Mouse (Mus musculus): ENCODE measurements around the gene Bcam.

Gene Bcam

GRCm38 (mm10) chr7:19770984-19771391 lies at the start of gene Bcam:
TSS of gene Bcam (minus strand) at chr7:19771016.
- in situ Hi-C loops (cut with MboI; ENCODE audit: unreplicated experiment in 2 of 2), result no loop called here

- in situ Hi-C loops (cut with MboI; ENCODE audit: unreplicated experiment in 2 of 2), result no loop called here
These were observed 48.1 kb upstream of the Bcam start for GRCm38 (mm10) chr7:19818875-19819274.

GRCm38 (mm10) chr7:19818440-19818839 lies 47.6 kb upstream of the Bcam start:
- in situ Hi-C loops (cut with MboI; ENCODE audit: unreplicated experiment in 2 of 2), result no loop called here

GRCm38 (mm10) chr7:19817382-19818105 lies 46.7 kb upstream of the Bcam start:
- in situ Hi-C loops (cut with MboI; ENCODE audit: unreplicated experiment in 2 of 2), result no loop called here

GRCm38 (mm10) chr7:19816224-19816771 lies 45.5 kb upstream of the Bcam start:
- in situ Hi-C loops (cut with MboI; ENCODE audit: unreplicated experiment in 2 of 2), result no loop called here

GRCm38 (mm10) chr7:19815296-19816223 lies 44.7 kb upstream of the Bcam start:
- in situ Hi-C loops (cut with MboI; ENCODE audit: unreplicated experiment in 2 of 2), result no loop called here

GRCm38 (mm10) chr7:19813579-19814122 lies 42.8 kb upstream of the Bcam start:
- in situ Hi-C loops (cut with MboI; ENCODE audit: unreplicated experiment in 2 of 2), result no loop called here

- in situ Hi-C loops (cut with MboI; ENCODE audit: unreplicated experiment in 2 of 2), result no loop called here
These were observed 42.3 kb upstream of the Bcam start for GRCm38 (mm10) chr7:19813161-19813560.

GRCm38 (mm10) chr7:19811114-19811513 lies 40.3 kb upstream of the Bcam start:
- in situ Hi-C loops (cut with MboI; ENCODE audit: unreplicated experiment in 2 of 2), result no loop called here

- in situ Hi-C loops (cut with MboI; ENCODE audit: unreplicated experiment in 2 of 2), result no loop called here
These were observed 38.6 kb upstream of the Bcam start for GRCm38 (mm10) chr7:19809369-19809768.

- in situ Hi-C loops (cut with MboI; ENCODE audit: unreplicated experiment in 2 of 2), result no loop called here
These were observed 35.6 kb upstream of the Bcam start for GRCm38 (mm10) chr7:19806356-19806969.

- in situ Hi-C loops (cut with MboI; ENCODE audit: unreplicated experiment in 2 of 2), result loop anchor here (5.0 kb wide), 2 partner anchors 39 to 69 kb away; no protein-coding TSS in a partner anchor
These were observed 32.2 kb upstream of the Bcam start for GRCm38 (mm10) chr7:19802995-19803394.

GRCm38 (mm10) chr7:19800764-19801163 lies 29.9 kb upstream of the Bcam start:
- in situ Hi-C loops (cut with MboI; ENCODE audit: unreplicated experiment in 2 of 2), result loop anchor here (5.0 kb wide), 2 partner anchors 42 to 72 kb away; no protein-coding TSS in a partner anchor

GRCm38 (mm10) chr7:19796697-19797588 lies 26.1 kb upstream of the Bcam start, which contains the start of gene Cblc:
TSS of gene Cblc (minus strand) at chr7:19796809.
- in situ Hi-C loops (cut with MboI; ENCODE audit: unreplicated experiment in 2 of 2), result loop anchor here (10.0 kb wide), 5 partner anchors 132 to 392 kb away; partner anchors contain the start of genes Ceacam20 (in 1 of the 2), Ckm (in 1 of the 2), Clptm1 (in 1 of the 2) and Igsf23 (in 1 of the 2)

- in situ Hi-C loops (cut with MboI; ENCODE audit: unreplicated experiment in 2 of 2), result loop anchor here (10.0 kb wide), 5 partner anchors 131 to 391 kb away; partner anchors contain the start of genes Ceacam20 (in 1 of the 2), Ckm (in 1 of the 2), Clptm1 (in 1 of the 2) and Igsf23 (in 1 of the 2)
These were observed 25.4 kb upstream of the Bcam start for GRCm38 (mm10) chr7:19796254-19796653.

GRCm38 (mm10) chr7:19795236-19795635 lies 24.4 kb upstream of the Bcam start:
- in situ Hi-C loops (cut with MboI; ENCODE audit: unreplicated experiment in 2 of 2), result loop anchor here (10.0 kb wide), 5 partner anchors 130 to 390 kb away; partner anchors contain the start of genes Ceacam20 (in 1 of the 2), Ckm (in 1 of the 2), Clptm1 (in 1 of the 2) and Igsf23 (in 1 of the 2)

GRCm38 (mm10) chr7:19792701-19793630 lies 22.1 kb upstream of the Bcam start:
- in situ Hi-C loops (cut with MboI; ENCODE audit: unreplicated experiment in 2 of 2), result loop anchor here (10.0 kb wide), 5 partner anchors 128 to 388 kb away; partner anchors contain the start of genes Ceacam20 (in 1 of the 2), Ckm (in 1 of the 2), Clptm1 (in 1 of the 2) and Igsf23 (in 1 of the 2)
